Mouse (Mus musculus) T-cell, adult 66 days (primary cell): ENCODE results near the gene Tmem150c. TPM values are rescaled to one million over a fixed set of nuclear protein-coding genes. Genes with fewer than 3 reads are reported as not detected.

Experiments used
- total RNA-seq, 2 experiments: library from RNA; stranded (reverse); gene quantifications; 3 replicates in 1 of 2; 4 replicates in 1 of 2; pipeline ENCODE4 v1.2.4; 2023

Gene Tmem150c
- not detected for total RNA-seq

GRCm38 (mm10) chr5:100159638-100159973 is at the start of gene Tmem150c:
Gene Tmem150c, minus strand, starts transcription at chr5:100159808.

GRCm38 (mm10) chr5:100039602-100040142 is 119.9 kb downstream of the Tmem150c start, which contains the start of the genes Hnrnpdl and Enoph1:
Gene Hnrnpdl, minus strand, starts transcription at chr5:100039664.
Gene Enoph1, plus strand, starts transcription at chr5:100039985.

Other genes starting within 250 kb of the Tmem150c start
- gene Hnrnpd, start 180.9 kb downstream of the Tmem150c start, total RNA-seq: 100 to 1,000 TPM; 261 to 279 TPM
- gene 4930524J08Rik, start 180.7 kb downstream of the Tmem150c start, total RNA-seq: 1 to 10 TPM in 1 of 2 experiments, not detected in 1; 2.1 TPM
- 100 to 1,000 TPM; 332 to 347 TPM for gene Hnrnpdl, start 120.1 kb downstream of the Tmem150c start, total RNA-seq
- gene Enoph1, start 119.8 kb downstream of the Tmem150c start, total RNA-seq: 10 to 100 TPM; 23.2 to 24.9 TPM